Mouse (Mus musculus) thymus, postnatal 36 days (tissue): Measurements from ENCODE around the gene Deup1.
"Not testable (repeated sequence)": the region's sequence is repeated elsewhere in the genome, so short reads cannot be mapped to it uniquely, and the experiment has no call there.

ENCODE experiments used
- DNase-seq, 2 experiments: peaks; one replicate each; pipeline ENCODE4 v3.0.0; 2022; ENCODE audit warnings: mixed read lengths in 2 of 2

Deup1 gene

GRCm38 (mm10) chr9:15585956-15586355 is 41.8 kb downstream of the Deup1 start:
- DNase-seq: no peak

- DNase-seq: no peak
Measured at GRCm38 (mm10) chr9:15584209-15584608, 43.5 kb downstream of the Deup1 start.

DNA sequence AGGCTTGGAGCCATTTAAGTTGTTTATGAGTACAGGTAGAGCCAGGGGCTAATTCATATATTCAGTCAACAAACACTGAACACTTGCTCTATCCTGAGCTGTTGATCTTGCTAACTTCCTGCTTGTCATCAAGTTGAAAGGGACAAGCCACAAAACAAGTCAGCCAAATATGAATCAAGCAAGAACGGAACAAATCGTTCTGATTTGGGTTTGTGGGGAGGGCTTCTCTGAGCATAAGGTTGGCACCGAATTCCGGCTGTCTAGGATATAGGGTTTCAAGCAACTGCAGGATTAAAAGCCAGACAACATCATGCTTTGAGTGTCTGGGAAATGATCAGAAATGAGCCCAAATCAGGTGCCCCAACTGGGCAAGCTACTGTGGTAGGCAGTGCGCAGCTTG is 45.7 kb downstream of the Deup1 start:
- DNase-seq: no peak

GRCm38 (mm10) chr9:15580176-15580575 is 47.6 kb downstream of the Deup1 start:
- DNase-seq: peak in 1 of 2 experiments; percentile 10

GRCm38 (mm10) chr9:15578946-15579345 is 48.8 kb downstream of the Deup1 start:
- DNase-seq: no peak

DNA sequence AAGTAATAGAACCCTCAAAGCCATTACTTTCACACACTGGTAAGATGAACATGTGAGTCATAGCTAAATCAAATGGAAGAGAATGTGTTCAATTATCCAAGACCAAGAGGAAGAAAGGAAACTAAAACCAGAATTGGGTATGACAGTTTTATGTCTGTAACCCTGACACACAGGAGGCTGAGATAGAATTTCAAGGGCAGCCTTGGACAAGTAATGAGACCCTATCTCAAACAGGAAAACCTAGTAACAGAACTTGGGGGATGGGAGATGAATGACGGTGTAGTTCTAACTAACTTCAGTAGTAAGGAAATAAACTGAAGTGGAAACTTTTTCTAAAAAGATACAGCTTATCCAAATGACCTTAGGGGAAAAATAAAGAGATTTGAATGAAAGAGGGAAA is 49.3 kb downstream of the Deup1 start:
- DNase-seq: no peak

- DNase-seq: no peak
Measured at GRCm38 (mm10) chr9:15574750-15575454, 52.8 kb downstream of the Deup1 start.

- DNase-seq: no peak
Measured at GRCm38 (mm10) chr9:15562353-15562752, 65.4 kb downstream of the Deup1 start.

- no peak for DNase-seq
Measured at GRCm38 (mm10) chr9:15560451-15560850, 67.3 kb downstream of the Deup1 start.

DNA sequence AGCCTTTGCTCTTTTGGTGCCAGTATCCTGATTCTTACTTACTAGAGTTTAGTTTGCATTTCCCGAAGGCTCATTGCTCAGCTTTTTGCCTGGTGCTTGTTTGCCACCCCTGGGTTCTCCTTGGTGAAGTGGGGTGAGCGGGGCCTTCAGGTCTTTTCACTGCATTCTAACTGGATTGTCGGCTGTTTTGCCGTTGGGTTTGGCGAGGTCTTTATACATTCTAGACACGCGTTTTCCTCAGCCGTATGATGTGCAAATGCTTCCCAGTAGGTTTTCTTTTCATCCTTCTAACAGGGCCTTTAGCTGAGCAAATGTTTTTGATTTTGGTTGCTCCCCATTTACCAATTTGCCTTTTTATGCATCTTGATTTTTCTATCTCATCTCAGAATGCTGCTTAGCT is 74.4 kb downstream of the Deup1 start:
- DNase-seq: no peak

- DNase-seq: no peak
Measured at GRCm38 (mm10) chr9:15551933-15552851, 75.5 kb downstream of the Deup1 start.

DNA sequence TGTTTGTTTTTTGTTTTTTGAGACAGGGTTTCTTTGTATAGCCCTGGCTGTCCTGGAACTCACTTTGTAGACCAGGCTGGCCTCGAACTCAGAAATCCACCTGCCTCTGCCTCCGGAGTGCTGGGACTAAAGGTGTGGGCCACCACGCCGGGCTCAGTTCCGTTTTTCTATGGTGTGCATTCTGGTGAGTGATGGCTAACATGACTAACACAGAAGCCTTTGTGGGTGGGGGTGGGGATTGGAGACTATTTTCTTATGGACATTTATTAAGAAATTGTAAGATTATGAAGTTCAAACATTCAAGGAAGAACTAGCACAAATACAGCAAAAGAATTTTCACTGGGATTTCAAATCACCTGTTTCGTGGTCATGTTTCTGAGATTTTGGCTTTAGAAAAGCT is 76.7 kb downstream of the Deup1 start:
- DNase-seq: not testable (repeated sequence)

DNA sequence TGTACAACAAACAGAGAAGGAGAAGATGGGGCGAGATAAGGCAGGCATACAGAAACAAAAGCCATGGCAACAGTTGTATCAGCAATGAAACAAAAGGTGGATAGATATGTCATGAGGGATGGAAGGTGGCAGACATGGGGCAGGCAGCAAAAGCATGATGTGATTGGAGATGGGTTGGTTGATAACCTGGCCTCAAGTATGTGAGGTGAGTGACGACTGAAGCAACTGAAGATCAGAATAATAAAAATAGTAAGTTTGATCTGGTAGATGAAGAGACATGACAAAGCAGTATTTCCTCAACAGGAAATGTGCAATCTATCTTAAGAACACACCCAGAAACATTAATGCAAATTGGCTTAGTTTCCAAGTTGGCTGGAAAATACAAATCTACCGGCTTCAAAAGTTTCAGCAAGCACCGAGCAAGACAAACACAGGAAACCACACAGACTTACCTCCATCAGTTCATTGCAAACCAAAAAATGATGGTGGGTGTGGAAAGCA is 77.2 kb downstream of the Deup1 start:
- no peak for DNase-seq

DNA sequence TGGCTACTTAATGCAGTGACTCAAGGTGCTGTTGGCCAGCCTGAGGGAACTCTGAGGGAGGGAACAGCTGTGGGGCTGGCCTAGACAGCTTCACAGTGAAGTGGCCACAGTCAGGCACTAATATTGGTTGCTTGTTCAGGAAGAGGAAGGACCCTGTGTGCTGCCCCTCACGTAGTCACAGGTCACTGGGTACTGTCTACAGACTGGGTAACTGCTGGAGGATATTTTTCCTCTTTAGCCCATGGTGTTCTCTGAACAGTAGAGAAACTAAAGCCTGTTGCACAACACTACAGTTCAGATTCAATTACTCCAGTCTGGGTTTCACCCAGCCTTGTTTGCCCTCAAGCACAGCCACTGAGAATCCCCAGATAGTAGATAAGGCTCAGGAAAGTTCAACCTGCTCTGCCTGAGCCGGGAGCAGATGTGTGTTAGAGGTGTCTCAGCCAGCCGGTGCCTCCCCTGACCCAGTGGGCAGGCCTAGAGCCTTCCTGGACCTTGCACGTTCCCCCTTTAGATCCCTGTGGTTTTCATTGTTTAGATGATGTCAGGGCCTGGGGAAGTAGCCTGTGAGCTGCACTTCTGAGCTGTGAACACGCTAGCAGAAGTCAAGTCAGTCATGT is 85.9 kb downstream of the Deup1 start:
- no peak for DNase-seq

DNA sequence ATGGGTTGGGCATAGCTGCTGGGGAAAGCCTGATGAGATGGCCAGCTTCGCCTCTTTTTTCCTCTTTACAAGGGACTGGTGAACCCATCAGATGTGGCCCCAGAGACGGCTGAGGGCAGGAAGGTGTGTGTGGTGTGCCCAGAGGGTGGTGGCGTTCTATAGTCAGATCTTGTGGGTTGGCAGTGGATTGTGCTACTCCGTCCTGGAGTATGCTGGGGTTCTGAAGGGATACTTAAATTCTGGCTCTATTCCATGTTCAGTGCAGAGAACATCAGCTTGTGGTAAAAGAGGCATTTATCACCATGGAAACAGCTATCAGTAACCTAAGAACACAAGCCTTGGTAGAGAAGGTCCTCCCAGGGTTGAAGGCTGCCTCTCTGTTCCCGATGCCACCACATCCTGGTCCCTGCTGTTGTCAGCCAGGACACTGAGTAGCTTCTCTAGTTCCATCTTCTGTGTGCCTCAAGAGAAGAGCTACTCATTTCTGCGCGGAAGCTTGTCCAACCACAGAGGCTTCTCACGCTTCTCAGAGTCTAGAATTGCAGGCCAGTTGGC is 88.7 kb downstream of the Deup1 start:
- no peak for DNase-seq

GRCm38 (mm10) chr9:15537455-15538048 is 90.2 kb downstream of the Deup1 start:
- no peak for DNase-seq

GRCm38 (mm10) chr9:15536861-15537426 is 90.8 kb downstream of the Deup1 start:
- DNase-seq: no peak

DNA sequence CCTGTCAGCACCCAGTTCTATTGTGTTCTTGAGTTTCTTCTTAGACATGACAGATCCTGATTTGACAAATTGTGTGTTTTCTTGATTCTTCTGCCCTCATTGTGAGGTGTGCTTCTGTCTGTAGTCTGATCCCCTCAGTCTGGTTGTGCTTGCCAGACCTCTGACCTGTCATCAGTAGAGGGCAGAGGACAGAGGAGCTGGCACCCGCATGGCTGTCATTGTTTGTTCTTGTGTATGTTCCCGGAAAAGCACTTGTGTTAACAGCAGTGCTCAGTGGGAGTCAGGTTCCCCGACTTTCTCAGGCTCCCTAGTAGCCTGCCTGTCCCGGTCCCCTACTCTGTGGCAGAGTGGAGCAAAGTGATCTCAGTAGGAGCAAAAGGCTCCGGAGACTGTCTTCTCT is 92.3 kb downstream of the Deup1 start:
- DNase-seq: no peak

DNA sequence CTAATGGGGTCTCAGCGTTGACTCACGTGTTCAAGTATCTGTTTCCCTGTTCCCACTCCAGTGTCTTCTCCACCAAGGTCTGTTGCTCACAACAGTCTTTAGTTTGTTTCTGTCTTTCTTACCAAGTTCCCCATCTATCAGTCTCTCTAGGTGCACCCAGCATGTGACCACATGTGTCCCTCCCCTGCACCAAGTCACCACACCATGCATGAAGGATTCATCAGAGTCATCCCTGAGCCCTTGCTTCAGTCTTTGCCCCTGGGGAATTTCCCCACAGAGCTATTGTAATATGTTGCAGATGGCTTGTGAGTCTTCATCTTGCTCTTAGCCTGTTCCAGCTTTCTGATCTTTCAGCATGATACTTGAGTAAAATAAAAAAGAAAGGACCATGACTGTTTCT is 93.6 kb downstream of the Deup1 start:
- no peak for DNase-seq

GRCm38 (mm10) chr9:15533336-15534070 is 94.2 kb downstream of the Deup1 start:
- peak; percentile 23 to 53 for DNase-seq

DNA sequence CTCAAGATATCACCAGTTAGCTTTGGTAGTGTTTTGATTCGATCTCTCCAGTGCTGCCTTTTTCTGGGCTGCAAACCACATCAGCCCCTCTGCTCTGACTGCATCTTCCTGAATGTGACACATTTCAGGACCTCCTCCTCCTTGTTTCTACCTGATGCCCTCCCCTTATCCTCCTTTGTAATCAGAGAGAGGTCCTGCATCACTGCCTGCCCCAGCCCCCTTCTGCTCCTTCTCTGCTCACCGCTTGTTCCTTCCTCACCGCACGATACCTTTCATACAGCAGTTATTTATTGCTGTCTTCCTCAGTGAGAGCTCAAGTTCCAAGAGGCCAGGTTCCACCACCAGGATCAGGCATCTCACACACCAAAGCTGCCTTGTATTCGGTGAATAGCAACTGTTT is 96.5 kb downstream of the Deup1 start:
- DNase-seq: no peak

DNA sequence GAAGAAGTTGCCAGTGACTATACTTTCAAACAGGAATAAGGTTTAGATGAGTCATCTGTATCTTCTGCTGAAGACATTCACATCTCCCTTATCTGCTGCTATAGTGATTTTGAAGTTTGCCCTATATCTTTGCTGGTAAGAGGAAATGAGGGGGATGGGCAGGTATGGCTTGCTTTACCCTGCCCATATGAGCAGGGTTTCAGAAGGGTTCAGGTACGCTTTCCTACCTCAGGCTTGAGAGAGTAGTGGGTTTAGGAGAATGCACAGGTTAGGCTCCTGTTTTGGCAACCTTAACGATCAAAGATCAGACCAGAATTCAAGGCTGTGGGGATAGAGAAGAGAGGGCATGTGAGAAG is 97.8 kb downstream of the Deup1 start:
- peak; percentile 31 to 41 for DNase-seq
